22 mouse cellular contexts compared by ENCODE assay signal in the genomic region with DNA sequence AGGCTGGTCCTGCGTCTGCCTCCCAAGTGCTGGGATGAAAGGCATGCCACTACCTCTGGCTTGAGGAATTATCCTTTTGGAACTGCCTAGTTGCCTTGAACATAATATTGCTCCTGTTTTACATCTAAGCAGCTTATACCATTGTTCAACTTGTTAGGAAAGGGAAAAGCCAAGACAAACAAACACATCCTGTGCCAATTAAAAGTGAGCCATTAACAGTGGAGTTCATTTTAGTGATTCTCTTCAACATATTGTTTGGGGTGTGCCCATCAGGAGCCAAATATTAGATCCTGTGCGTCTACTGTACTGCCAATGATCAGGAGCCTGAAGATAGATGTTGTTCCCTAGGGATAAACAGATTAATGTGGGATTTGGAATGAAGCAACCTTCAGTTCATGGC. TPM values are rescaled to one million over a fixed set of nuclear protein-coding genes. Genes with fewer than 3 reads are reported as not detected.
A peak's percentile ranks its signal among the peaks of the same experiment; 100 is the strongest.
DNase-seq lines count a peak whose midpoint lies in the region; TF ChIP-seq lines count a peak whose summit lies in the region.
"Had no signal": no experiment of that assay in that cellular context is flagged by ENCODE, and none has a peak within 500 bp of the region (broad histone marks: within the 10 kb centered on the region; RNA-seq: fewer than 3 reads in every experiment).

No protein-coding gene starts in this region.

- intact Hi-C loops in gastrocnemius, adult 2 months (cut with DNase I) = no loop called here
- intact Hi-C loops in left cerebral cortex, adult 2 months (cut with DNase I) = no loop called here

- H3K27ac ChIP-seq in gastrocnemius, adult 2 months = peak overlapping the region; percentile 92
- H3K27ac ChIP-seq in layer of hippocampus, adult 2 months = peak overlapping the region; percentile 7; the same call in 1 of the 2 replicates
- H3K27ac ChIP-seq in left cerebral cortex, adult 2 months = no peak overlapping the region
- H3K27ac ChIP-seq: embryonic facial prominence, embryonic 12.5 days; embryonic facial prominence, embryonic 15.5 days; forebrain, embryonic 12.5 days; forebrain, embryonic 15.5 days; hindbrain, embryonic 12.5 days; hindbrain, embryonic 15.5 days had no signal

- no peak overlapping the region for H3K4me3 ChIP-seq in gastrocnemius, adult 2 months
- H3K4me3 ChIP-seq in layer of hippocampus, adult 2 months = no peak overlapping the region
- no peak overlapping the region for H3K4me3 ChIP-seq in left cerebral cortex, adult 2 months
- H3K4me3 ChIP-seq: embryonic facial prominence, embryonic 12.5 days; embryonic facial prominence, embryonic 15.5 days; forebrain, embryonic 12.5 days; forebrain, embryonic 15.5 days; hindbrain, embryonic 12.5 days; hindbrain, embryonic 15.5 days had no signal

- TF ChIP-seq CTCF in gastrocnemius, adult 2 months (IDR thresholded peaks at IDR 0.05) = no peak
- TF ChIP-seq CTCF in layer of hippocampus, adult 2 months (conservative IDR thresholded peaks at IDR 0.05) = no peak
- no peak for TF ChIP-seq CTCF in left cerebral cortex, adult 2 months (IDR thresholded peaks at IDR 0.05)

- DNase-seq in gastrocnemius, adult 2 months = peak; percentile 8
- no peak for DNase-seq in gastrocnemius, postnatal 25 days
- no peak for DNase-seq in layer of hippocampus, adult 2 months (ENCODE audit: low spot score in 2 of 2)
- no peak for DNase-seq in layer of hippocampus, postnatal 14 days (ENCODE audit: low spot score in 2 of 2)
- peak; percentile 45 for DNase-seq in lung, postnatal 25 days (ENCODE audit: low spot score)
- DNase-seq in lung, postnatal 14 days = no peak
- DNase-seq in left cerebral cortex, adult 2 months (ENCODE audit: extremely low spot score in 1 of 2, low spot score in 2 of 2) = no peak
- DNase-seq: adrenal gland, postnatal 10 days; adrenal gland, postnatal 36 days; B cell, adult 2 months; cerebellum, adult 11 months; cerebellum, adult 2 months; cerebellum, adult 9-11 months; cerebellum, postnatal 25 days; gastrocnemius, postnatal 14 days; heart, adult 18-20 months had no signal

RNA-seq across cellular contexts. Expression of gene Ppp2r1b, which starts 37.1 kb away (rescaled TPM):
- total RNA-seq in gastrocnemius, adult 2 months (2021) = 1 to 10 TPM; 5.9 to 7.6 TPM
- total RNA-seq in gastrocnemius, postnatal 25 days (2021) = 1 to 10 TPM; 5.0 to 7.9 TPM
- 10 to 100 TPM; 14.9 to 18.1 TPM for total RNA-seq in layer of hippocampus, adult 2 months (2021)
- total RNA-seq in layer of hippocampus, postnatal 14 days (2021) = 10 to 100 TPM; 14.3 to 16.8 TPM
- total RNA-seq in left cerebral cortex, adult 2 months (2021) = 10 to 100 TPM; 21.6 to 28.5 TPM

Comparison
In these comparisons a context has a peak if more than half of its experiments do, and no peak if none do; other contexts are left out.
1. DNase-seq: peak in gastrocnemius, adult 2 months (single experiment) and lung, postnatal 25 days (single experiment); none in gastrocnemius, postnatal 25 days (single experiment), layer of hippocampus, adult 2 months (0 of 2), layer of hippocampus, postnatal 14 days (0 of 2), lung, postnatal 14 days (single experiment) and left cerebral cortex, adult 2 months (0 of 2).